Mouse (Mus musculus) skeletal muscle tissue, adult 2 months (tissue): ENCODE data around the gene Nfkb2.
A peak's percentile ranks its signal among the peaks of the same experiment; 100 is the strongest.

Experiments
- DNase-seq: peaks from one replicate; pipeline ENCODE4 v3.0.0-alpha.2; 2012; ENCODE audit warnings: low read depth, low spot score

The Nfkb2 gene

DNA sequence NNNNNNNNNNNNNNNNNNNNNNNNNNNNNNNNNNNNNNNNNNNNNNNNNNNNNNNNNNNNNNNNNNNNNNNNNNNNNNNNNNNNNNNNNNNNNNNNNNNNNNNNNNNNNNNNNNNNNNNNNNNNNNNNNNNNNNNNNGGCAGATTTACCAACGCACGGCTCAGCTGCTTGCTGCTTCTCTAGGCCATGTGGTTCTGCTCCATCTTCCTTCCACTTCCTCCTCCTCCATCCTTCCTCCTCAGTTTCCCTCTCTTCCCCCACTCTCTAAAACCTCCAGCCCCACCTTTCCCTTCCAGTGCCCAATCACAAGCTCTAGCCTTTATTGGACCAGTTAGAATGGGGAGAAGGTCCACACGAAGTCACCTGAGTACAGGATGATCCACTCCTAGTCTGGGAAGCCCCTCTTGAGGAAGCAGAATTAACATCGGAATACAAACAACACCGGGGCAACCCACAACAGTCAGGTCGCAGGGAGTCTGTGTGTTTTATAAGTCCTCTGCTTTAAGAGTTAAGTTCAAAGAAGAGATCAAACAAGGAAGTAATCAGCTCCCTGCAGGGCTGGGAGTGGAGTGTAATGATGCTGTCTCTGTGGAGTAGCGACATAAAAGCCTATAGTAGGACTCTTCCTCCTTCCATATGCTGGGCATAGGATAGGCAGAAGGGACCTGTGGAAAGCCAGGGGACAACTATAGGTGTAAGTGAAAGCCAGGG is 40.7 kb downstream of the Nfkb2 start:
- DNase-seq = no peak

DNA sequence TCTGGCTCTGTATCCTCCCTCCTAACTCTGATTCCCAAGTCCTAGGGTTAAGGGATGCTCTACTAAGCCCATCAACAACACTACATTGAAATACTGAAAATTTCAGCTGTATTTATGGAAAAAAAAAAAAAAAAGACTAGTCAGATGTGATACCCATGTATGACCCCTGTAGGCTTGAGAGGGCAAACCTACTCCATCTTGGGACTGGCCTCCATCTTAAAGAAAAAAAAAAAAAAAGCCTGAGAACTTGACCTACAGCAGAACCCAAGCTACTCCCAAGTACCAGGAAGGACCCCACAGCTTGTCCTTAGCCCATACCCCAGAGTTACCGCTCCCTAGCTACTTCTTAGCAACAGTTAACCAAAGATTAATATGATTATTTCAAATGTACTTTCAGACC is 43.0 kb downstream of the Nfkb2 start:
- no peak for DNase-seq

DNA sequence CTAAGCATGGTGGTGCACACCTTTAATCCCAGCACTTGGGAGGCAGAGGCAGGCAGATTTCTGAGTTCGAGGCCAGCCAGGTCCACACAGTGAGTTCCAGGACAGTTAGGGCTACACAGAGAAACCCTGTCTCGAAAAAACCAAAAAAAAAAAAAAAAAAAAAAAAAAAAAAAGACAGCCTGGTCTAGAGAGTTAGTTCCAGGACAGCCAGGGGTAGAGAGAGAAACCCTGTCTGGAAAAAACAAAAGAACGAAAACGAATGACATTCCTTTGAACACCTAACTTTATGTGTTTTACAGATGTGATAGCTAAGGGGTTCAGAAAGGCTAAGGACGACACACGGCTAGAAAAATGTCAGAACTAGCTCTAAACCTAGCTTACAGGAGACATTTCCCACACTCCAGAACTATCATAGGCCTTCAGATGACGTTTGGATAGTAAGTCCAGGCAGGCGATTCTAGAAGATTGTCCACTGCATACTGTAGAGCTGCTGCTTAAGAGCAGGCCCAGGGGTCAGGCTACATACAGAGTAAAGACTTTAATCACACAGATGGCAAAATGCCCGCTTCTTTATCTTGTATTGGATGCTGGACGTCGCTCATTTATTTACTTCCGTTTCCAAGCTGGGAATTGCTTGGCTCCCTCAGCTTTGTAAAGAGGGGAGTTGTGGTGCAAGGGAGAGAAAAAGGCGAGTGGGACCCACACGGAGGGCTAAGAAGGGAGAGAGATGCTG is 44.0 kb downstream of the Nfkb2 start:
- no peak for DNase-seq

DNA sequence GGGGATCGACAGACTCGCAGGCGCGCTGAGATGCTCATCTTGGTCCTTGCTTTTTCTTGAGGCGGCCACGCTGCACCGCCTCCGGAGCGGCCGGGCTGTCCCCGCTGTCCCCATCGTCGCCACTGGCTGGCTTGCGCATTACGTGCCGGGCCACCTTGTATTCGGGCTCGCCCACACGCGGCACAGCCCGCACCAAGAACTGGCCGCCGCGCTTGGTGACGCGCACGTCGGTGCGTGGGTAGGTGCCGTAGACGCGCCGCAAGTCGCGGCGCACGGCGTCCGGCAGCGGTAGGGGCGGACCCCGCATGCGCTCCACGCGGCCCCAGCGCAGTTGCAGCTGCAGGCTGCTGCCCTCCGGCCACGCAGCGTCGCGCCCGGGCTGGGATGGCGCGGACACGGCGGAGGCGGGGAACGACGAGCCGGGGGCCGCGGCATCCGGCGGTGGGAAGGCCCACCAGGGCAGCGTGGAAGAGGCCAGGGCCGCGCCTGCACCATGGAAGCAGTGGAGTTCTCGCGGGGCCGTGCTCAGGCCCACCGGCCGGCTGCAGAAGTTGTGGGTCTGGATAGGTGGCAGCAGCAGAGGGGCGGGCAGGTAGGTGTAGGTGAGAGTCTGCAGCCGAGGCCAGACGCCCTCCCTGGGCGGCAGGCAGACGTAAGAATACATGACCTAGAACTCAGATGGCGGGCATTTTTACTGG is 44.8 kb downstream of the Nfkb2 start:
- peak; percentile 77 for DNase-seq

DNA sequence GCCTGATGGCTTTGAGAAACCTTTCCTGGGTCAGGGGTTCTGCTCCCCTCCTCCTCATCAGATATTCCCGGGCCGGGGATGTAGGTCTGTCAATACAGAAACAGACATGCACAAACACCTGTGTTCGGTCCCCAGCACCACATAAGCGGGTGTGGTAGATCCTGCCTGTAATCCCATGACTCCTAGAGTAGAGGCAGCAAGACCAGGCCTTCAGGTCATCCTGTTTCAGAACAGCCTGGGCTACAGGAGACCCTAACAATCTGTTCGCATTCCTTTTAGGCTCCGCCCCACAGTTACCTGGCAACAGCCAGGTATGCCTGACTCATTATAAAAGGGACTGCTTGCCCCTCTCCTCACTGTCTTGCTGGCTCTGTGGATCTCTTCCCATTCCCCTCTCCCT is 45.4 kb downstream of the Nfkb2 start:
- no peak for DNase-seq

DNA sequence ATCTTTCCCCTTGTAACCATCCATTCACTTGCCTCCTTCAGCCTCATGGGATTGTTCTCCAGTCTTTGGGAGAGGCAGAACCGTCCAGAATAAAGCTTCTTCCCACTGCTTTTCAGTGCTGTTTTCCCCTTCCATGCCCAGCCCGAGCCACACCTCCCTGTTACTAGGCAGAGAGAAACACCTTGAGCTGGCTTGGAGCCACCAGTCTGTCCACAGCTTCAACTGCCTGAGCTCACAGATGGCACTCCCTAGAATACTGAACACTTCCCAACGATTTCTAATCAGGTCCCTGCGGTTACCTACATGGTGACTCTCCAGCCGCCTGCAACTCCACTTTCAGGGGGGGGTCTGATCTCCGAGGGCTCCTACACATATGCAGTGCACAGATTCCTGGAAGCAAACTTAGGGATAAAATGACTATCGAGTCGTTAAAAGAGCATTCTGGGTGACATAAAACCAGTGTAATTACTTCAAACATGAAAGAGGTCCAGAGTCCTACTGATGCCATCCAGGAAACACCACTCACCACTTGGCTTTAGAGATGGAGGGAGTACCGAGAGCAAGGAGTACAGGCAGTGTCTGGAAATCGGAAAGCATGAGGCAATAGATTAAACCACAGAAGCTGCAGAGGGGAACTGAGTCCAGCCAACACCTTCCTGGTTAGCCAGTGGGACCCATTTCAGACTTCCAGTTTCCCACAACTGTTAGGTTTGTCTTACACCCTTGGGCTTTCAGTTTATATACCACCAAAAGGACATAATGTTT is 46.2 kb downstream of the Nfkb2 start, which contains the start of gene 2310034G01Rik:
Gene 2310034G01Rik, minus strand, starts transcription at position 135 of the 765 bp plus-strand sequence.
- DNase-seq = no peak

DNA sequence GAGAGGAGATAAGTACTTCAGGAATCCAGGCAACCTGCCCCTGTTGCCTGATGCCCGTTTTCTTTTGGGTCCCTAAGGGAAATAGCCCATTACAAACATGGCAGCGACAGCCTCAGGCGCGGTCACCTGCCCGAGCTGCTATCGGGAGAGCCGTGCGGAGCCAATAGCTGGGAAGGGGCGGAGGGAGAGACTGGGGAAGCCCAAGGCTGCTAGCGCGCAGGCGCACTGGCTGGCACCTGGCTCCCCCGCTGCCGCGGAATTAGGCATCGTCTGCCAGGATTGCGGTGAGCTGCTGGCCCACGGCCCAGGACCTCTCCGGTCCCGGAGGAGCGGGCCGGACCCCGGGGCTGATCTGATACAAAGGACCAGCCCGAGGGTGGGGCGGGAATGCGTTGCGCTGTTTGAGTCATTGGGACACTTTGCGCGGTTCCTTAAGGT is 52.6 kb downstream of the Nfkb2 start:
- peak; percentile 80 for DNase-seq

DNA sequence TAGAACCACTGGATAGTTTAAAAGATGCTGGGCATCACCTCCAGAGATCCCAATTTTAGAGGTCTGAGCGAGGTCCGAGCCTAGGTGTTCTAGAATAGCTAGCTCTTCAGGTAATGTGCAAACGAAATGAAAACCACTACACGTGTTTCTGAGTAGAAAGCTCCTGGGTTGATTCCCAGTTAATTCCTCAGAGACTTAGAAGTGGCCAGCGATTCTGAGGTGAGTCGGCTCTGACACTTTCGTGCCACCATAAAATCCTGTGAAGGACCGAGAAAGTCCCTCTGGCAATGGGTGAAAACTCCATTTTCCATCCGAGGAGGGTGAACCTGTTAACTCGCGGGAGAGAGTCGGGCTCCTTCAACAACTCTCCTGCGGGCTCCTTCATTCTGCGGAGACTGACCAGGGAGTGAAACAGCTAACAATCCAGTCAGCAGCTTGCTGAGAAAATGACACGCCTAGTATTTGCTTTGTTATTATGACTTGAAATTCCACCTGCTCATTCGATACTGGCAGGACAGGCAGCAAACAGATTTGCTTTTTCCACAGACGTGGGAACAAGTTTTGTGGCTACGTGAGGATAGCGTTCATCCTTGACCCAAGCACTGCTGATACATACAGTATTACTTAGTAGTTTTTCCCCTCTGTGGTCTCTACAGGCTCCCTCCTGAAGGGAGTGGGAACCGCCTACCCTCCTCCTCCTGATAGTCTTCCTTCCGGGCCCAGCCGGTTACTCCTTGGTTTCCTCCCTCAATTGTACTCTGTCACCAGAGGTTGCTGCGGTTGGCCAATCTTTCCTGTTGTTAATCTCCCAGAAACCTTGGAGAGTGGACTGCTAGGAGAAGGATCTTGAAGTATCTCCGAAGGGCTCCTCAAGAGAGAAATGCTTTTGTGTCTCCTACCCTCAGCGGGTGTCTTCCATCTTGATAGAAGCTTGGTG is 53.5 kb downstream of the Nfkb2 start:
- no peak for DNase-seq

DNA sequence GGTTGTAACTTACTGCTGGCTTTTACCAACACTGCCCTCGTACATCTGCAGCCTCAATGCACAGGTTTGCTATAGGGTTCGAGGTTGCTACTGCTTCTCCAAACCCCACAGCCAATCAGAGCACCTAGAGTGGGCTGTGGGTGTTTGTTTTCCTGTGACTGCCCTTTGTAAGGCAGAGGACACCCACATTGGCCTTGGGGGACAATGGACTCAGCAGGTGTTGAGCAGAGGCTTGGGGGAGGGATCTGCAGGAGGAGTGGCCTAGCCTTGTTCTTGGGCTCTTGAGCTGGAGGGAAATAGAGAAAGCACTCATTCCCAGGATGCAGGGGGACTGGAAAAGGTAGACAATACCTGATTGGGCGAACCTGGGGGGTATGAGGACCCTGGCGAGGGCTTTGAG is 54.3 kb downstream of the Nfkb2 start:
- DNase-seq = no peak
